Mouse (Mus musculus): ENCODE results near the gene Hipk3. TPM values are rescaled to one million over a fixed set of nuclear protein-coding genes. Genes with fewer than 3 reads are reported as not detected.

Hipk3 gene
- total RNA-seq, 2 experiments from 2014 or later = 103 to 108 TPM

Small RNAs within 50 kb of the gene (microRNA-seq; reads per million reads assigned to microRNA genes)
- 0 reads per million in 2 experiments for gene Mir1902

Other genes with a start within 250 kb of the Hipk3 start
- 100 to 1,000 TPM; 102 to 106 TPM for gene D430041D05Rik, start 83.4 kb downstream of the Hipk3 start, total RNA-seq (2021)
- gene Cstf3, start 96.1 kb upstream of the Hipk3 start, total RNA-seq (2021) = 10 to 100 TPM; 37.2 to 44.2 TPM
- gene Tcp11l1, start 217.7 kb upstream of the Hipk3 start, total RNA-seq (2021) = 10 to 100 TPM; 31.3 to 34.5 TPM
- not detected for gene Pin1rt1, start 221.9 kb upstream of the Hipk3 start, total RNA-seq (2021)
- 1 to 10 TPM; 1.4 to 1.5 TPM for gene Depdc7, start 248.4 kb upstream of the Hipk3 start, total RNA-seq (2021)